Mouse (Mus musculus) hindbrain, embryonic 14.5 days (tissue): ENCODE data around the gene Prpf4. TPM values are rescaled to one million over a fixed set of nuclear protein-coding genes. Genes with fewer than 3 reads are reported as not detected.
A peak's percentile ranks its signal among the peaks of the same experiment; 100 is the strongest.

Source experiments
- ATAC-seq: fragments of 200-750 bp; cut with Nextera tagmentation; 2 replicates; pipeline ENCODE4 v1.8.0; 2017; ENCODE audit warnings: moderate number of reproducible peaks, mild to moderate bottlenecking, moderate TSS enrichment, moderate library complexity; ENCODE audit not compliant: low FRiP score
- DNase-seq: peaks from one replicate; pipeline ENCODE4 v3.0.0-alpha.2; 2015; ENCODE audit warnings: low spot score
- H3K27ac ChIP-seq: fragments of 300-500 bp; sonication (generic); 2 replicates; pipeline ENCODE4 v1.5.1; 2014; ENCODE audit warnings: mild to moderate bottlenecking, moderate library complexity
- H3K27me3 ChIP-seq: fragments of 300-500 bp; sonication (generic); 2 replicates; pipeline ENCODE4 v1.6.1; 2014; ENCODE audit warnings: mild to moderate bottlenecking, low read length, mixed read lengths; ENCODE audit not compliant: control insufficient read depth, insufficient read depth
- H3K36me3 ChIP-seq: fragments of 300-500 bp; sonication (generic); replicated peaks from 2 replicates; pipeline ENCODE4 v1.6.1; 2014; ENCODE audit not compliant: control insufficient read depth, insufficient read depth
- H3K4me1 ChIP-seq: fragments of 300-500 bp; sonication (generic); replicated peaks from 2 replicates; pipeline ENCODE4 v1.6.1; 2014; ENCODE audit warnings: antibody characterized with exemption, low read length, mixed read lengths; ENCODE audit not compliant: control insufficient read depth, insufficient read depth
- H3K4me2 ChIP-seq: fragments of 300-500 bp; sonication (generic); replicated peaks from 2 replicates; pipeline ENCODE4 v1.6.1; 2014; ENCODE audit warnings: mild to moderate bottlenecking, moderate library complexity
- H3K4me3 ChIP-seq: fragments of 300-500 bp; sonication (generic); replicated peaks from 2 replicates; pipeline ENCODE4 v1.5.1; 2014; ENCODE audit warnings: mild to moderate bottlenecking, low read length
- H3K9ac ChIP-seq: fragments of 300-500 bp; sonication (generic); 2 replicates; pipeline ENCODE4 v1.6.1; 2014
- H3K9me3 ChIP-seq: fragments of 300-500 bp; sonication (generic); 2 replicates; pipeline ENCODE4 v1.6.1; 2016; ENCODE audit warnings: low read length; ENCODE audit not compliant: control insufficient read depth
- WGBS: fragments of 180-500 bp; shearing (Covaris S2); extraction: QIAGEN DNeasy Blood & Tissue Kit; methylation state at CpG from one replicate; pipeline ENCODE4 v1.1.7; 2014; 5-methylcytosine and 5-hydroxymethylcytosine counted together
- polyA plus RNA-seq: library from polyadenylated mRNA; unstranded; fragments of >200 nt; fragmentation: Nextera tagmentation; extraction: Ambion mirVana; gene quantifications from 2 replicates; pipeline ENCODE4 v1.2.1, GENCODE M21; 2014

Gene Prpf4
- polyA plus RNA-seq, 1 experiment from 2014 or later = 16.1 TPM

- no peak overlapping the region for H3K4me2 ChIP-seq
- no peak for ATAC-seq
- no peak for DNase-seq
- no peak overlapping the region for H3K4me3 ChIP-seq
- peaks cover 27% of the 10 kb centered on the region for H3K36me3 ChIP-seq
- H3K9me3 ChIP-seq = no peaks in the 10 kb centered on the region
- no peak overlapping the region for H3K9ac ChIP-seq
- WGBS = 73% methylated on average over 4 of the region's 4 CpGs
- H3K27me3 ChIP-seq = no peaks in the 10 kb centered on the region
- H3K4me1 ChIP-seq = peaks cover 27% of the 10 kb centered on the region; the same call in 1 of the 2 replicates
- no peak overlapping the region for H3K27ac ChIP-seq
Measured at GRCm38 (mm10) chr4:62406133-62406532, 2.5 kb upstream of the Prpf4 start.

DNA sequence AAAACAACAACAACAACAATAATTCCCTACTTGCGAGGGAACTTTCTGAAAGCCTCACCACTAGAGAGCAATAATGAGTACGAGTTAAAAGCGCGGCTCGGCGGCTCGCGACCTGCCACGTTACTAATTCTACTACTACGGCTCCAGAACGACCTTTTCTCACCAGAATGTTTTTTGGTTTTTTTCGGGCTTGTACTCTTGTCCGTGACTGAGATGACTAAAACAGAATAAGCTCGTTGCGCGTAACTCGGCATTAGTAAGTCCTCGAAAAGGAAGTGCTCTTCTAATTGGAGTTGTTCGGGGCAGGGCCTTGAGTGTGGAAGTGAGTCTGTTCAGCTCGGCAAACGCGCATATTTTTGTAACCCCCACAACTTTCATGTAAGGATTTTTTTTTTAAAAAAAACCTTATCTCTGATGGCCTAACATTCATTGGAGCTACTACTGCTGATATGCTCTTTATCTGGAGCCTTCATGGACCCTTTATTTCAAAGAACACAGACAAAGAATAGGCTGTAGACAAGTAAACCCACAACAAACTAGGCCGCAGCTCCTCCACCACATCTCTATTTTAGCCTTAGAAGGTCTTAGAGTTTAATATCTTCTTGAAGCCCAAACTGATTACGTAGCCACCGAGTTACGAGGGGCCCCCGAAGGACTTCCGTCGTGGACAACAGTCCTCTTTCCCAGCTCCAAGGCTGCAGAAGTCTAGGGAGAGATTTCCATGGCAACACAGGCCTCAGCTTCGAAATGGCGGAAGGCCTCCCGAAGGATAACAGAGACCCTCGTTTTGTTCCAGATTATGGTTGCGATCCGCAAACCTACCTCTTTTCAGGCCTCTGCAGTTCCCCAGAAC lies 641 bp upstream of the Prpf4 start:
- under 1% methylated on average over 35 of the region's 35 CpGs for WGBS
- Histone ChIP-seq H3K9me3 (no peaks in the 10 kb centered on the region), H3K4me2 (peak overlapping the region; percentile 44), H3K4me3 (peak overlapping the region; percentile 74), H3K36me3 (peaks cover 27% of the 10 kb centered on the region), H3K9ac (peak overlapping the region; percentile 77), H3K27me3 (no peaks in the 10 kb centered on the region), H3K4me1 (peaks cover 27% of the 10 kb centered on the region; the same call in 1 of the 2 replicates), H3K27ac (peak overlapping the region; percentile 48)
- ATAC-seq (peak; percentile 66), DNase-seq (peak; percentile 72)

GRCm38 (mm10) chr4:62409615-62410014 lies 1.0 kb downstream of the Prpf4 start:
- ATAC-seq (no peak), DNase-seq (no peak)
- H3K9me3 ChIP-seq = no peaks in the 10 kb centered on the region
- no peaks in the 10 kb centered on the region for H3K27me3 ChIP-seq
- peak overlapping the region; percentile 53 for H3K4me2 ChIP-seq
- H3K9ac ChIP-seq = peak overlapping the region; percentile 77
- H3K27ac ChIP-seq = no peak overlapping the region
- peaks cover 35% of the 10 kb centered on the region for H3K36me3 ChIP-seq
- H3K4me3 ChIP-seq = peak overlapping the region; percentile 74
- WGBS = 46% methylated on average over 6 of the region's 6 CpGs
- peaks cover 27% of the 10 kb centered on the region; the same call in 1 of the 2 replicates for H3K4me1 ChIP-seq

DNA sequence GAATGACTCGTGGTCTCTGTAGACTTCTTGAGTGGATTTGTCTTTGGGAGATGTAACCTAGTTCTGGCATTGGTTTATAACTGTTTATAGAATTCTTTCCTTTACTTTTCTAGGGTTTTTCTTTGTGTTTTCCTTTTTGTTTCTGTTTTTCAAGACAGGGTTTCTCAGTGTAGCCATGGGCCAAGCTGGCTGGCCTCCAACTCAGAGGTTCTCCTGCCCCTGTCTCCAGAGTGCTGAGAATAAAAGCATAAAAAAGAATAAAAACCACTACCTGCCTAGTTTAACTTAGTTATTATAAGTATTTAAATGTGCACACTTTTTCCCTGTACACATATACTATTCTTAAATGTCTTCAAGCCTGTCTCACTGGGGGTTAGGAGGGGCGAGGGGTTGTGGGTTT lies 1.7 kb downstream of the Prpf4 start:
- peaks cover 42% of the 10 kb centered on the region for H3K36me3 ChIP-seq
- H3K9me3 ChIP-seq = no peaks in the 10 kb centered on the region
- H3K4me3 ChIP-seq = no peak overlapping the region
- 93% methylated on average over 2 of the region's 2 CpGs for WGBS
- DNase-seq (no peak), ATAC-seq (no peak)
- peaks cover 27% of the 10 kb centered on the region; the same call in 1 of the 2 replicates for H3K4me1 ChIP-seq
- peak overlapping the region; percentile 53 for H3K4me2 ChIP-seq
- no peak overlapping the region for H3K27ac ChIP-seq
- H3K27me3 ChIP-seq = no peaks in the 10 kb centered on the region
- H3K9ac ChIP-seq = no peak overlapping the region

DNA sequence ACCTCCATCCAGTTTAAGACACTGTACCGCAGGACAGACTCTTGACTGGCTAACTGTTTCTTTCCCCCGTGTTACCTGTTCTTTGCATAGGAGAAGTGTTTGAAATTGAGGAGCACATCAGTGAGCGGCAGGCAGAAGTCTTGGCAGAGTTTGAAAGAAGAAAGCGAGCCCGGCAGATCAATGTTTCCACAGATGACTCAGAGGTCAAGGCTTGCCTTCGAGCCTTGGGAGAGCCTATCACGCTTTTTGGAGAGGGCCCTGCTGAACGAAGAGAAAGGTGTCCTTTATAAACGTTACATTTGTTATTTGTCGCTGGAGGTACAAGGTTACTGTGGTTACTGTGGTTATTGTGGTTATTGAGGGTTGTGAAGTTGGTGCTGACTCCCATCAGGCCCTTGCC lies 3.0 kb downstream of the Prpf4 start:
- no peaks in the 10 kb centered on the region for H3K9me3 ChIP-seq
- H3K4me1 ChIP-seq = peaks cover 19% of the 10 kb centered on the region; the same call in 1 of the 2 replicates
- H3K36me3 ChIP-seq = peaks cover 55% of the 10 kb centered on the region
- DNase-seq = no peak
- WGBS = 95% methylated on average over 10 of the region's 10 CpGs
- no peak overlapping the region for H3K9ac ChIP-seq
- ATAC-seq = no peak
- no peaks in the 10 kb centered on the region for H3K27me3 ChIP-seq
- H3K4me2 ChIP-seq = no peak overlapping the region
- H3K27ac ChIP-seq = no peak overlapping the region
- H3K4me3 ChIP-seq = no peak overlapping the region

GRCm38 (mm10) chr4:62418448-62418847 lies 9.9 kb downstream of the Prpf4 start:
- Histone ChIP-seq H3K9me3 (no peaks in the 10 kb centered on the region), H3K4me3 (no peak overlapping the region), H3K4me2 (no peak overlapping the region), H3K4me1 (no peaks in the 10 kb centered on the region), H3K27ac (no peak overlapping the region), H3K36me3 (peaks cover 100% of the 10 kb centered on the region), H3K9ac (no peak overlapping the region), H3K27me3 (no peaks in the 10 kb centered on the region)
- DNase-seq (no peak), ATAC-seq (no peak)
- 91% methylated on average over 8 of the region's 8 CpGs for WGBS

DNA sequence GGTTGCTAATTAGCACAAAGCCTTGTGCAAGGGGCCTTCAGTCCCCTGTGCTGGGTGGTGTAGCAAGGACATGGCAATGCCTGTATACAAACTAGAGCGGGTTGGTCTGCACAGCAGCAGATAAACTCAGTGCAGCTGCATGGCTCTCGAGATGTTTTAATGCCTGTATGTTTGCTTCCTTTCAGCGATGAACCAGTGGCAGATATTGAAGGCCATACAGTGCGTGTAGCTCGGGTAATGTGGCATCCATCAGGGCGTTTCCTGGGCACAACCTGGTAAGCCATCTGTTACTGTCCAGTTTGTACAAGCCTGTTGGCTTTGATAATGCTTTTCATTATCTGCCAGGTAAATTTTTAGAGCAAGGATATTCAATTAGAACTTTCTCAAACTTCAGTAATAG lies 10.5 kb downstream of the Prpf4 start:
- no peaks in the 10 kb centered on the region for H3K27me3 ChIP-seq
- peaks cover 100% of the 10 kb centered on the region for H3K36me3 ChIP-seq
- no peak for DNase-seq
- no peaks in the 10 kb centered on the region for H3K4me1 ChIP-seq
- no peak overlapping the region for H3K27ac ChIP-seq
- H3K4me2 ChIP-seq = no peak overlapping the region
- H3K4me3 ChIP-seq = no peak overlapping the region
- H3K9ac ChIP-seq = no peak overlapping the region
- WGBS = 98% methylated on average over 6 of the region's 6 CpGs
- no peaks in the 10 kb centered on the region for H3K9me3 ChIP-seq
- no peak for ATAC-seq

- Histone ChIP-seq H3K36me3 (peaks cover 52% of the 10 kb centered on the region), H3K27ac (no peak overlapping the region), H3K4me2 (no peak overlapping the region), H3K9me3 (no peaks in the 10 kb centered on the region), H3K4me1 (no peaks in the 10 kb centered on the region), H3K27me3 (no peaks in the 10 kb centered on the region), H3K4me3 (no peak overlapping the region), H3K9ac (no peak overlapping the region)
- ATAC-seq = no peak
- DNase-seq = no peak
- WGBS = 95% methylated on average over 4 of the region's 4 CpGs
Measured at GRCm38 (mm10) chr4:62425891-62426290, 17.3 kb downstream of the Prpf4 start.

DNA sequence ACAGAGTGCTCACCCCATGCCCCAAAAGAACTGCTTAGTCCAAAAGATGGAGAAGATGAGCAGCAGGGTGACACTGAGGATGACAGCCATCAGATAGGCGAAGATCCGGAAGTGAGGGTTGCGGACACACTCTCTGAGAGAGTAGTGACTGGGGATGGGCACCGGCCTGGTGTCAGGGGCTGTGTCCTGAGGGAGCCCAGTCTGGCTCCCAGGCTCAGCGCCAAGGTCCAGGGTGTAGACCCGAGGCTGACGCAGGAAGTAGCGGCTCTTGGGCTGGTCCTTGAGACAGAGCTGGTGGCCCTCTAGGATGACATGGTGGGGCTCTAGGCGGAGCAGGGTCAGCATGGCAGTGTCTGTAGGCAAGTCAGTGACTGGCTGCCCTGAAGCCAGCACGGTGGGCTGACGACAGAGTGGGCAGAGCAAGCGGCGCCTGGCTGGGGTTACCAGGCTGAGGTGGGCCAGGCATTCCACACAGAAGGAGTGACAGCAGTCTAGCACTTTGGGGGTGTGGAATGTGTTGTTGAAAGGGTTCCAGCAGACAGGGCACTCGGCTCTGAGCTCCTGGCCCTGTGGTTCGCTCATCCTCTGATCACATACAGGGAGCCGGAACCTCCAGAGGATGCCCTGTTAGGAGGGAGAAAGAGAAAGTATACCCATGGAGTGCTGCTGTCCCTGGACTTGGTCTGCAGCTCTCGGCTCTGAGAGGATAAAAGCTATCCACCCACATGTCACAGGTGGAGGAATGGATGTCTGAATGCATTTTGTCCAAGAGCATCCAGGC lies 19.6 kb downstream of the Prpf4 start:
- Histone ChIP-seq H3K9ac (no peak overlapping the region), H3K4me1 (no peaks in the 10 kb centered on the region), H3K36me3 (peaks cover 29% of the 10 kb centered on the region), H3K4me2 (no peak overlapping the region), H3K4me3 (no peak overlapping the region), H3K27me3 (no peaks in the 10 kb centered on the region), H3K9me3 (no peaks in the 10 kb centered on the region), H3K27ac (no peak overlapping the region)
- 83% methylated on average over 17 of the region's 17 CpGs for whole genome bisulfite sequencing
- DNase-seq (no peak), ATAC-seq (no peak)
